In the genomic region with DNA sequence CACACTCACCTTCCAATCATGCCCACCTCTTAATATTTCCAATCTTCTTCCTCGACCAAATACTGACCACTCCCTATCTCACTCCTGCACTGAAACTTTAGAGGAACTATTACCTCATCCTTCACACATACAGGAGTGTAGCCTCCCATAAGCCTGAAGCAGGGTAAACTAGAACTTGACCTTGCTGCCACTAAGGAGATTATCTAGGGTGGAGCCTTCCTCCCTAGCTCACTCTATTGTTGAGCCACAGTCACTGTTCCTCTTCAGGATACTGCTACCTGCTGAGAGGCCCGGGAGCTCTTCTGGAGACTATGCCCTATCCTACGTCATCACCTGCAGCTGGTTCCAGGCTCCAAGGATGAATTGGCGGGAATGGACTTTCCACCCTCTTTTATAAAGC, we compare ENCODE assay signal across 23 mouse cellular contexts. TPM values are rescaled to one million over a fixed set of nuclear protein-coding genes. Genes with fewer than 3 reads are reported as not detected.
A peak's percentile ranks its signal among the peaks of the same experiment; 100 is the strongest.
DNase-seq lines count a peak whose midpoint lies in the region; ATAC-seq and TF ChIP-seq lines count a peak whose summit lies in the region.
"Not testable (repeated sequence)": the region's sequence is repeated elsewhere in the genome, so short reads cannot be mapped to it uniquely, and the experiment has no call there.
"Had no signal": no experiment of that assay in that cellular context is flagged by ENCODE, and none has a peak within 500 bp of the region (broad histone marks: within the 10 kb centered on the region; RNA-seq: fewer than 3 reads in every experiment).

No protein-coding gene starts in this region.

- H3K36me3 ChIP-seq in ES-Bruce4 (ENCODE audit: control insufficient read depth, insufficient read depth, low read length, poor library complexity, severe bottlenecking); ES-E14 (ENCODE audit: control insufficient read depth, insufficient read depth, low read length, poor library complexity, severe bottlenecking); intestine, postnatal 0 days (ENCODE audit: control insufficient read depth, insufficient read depth); stomach, postnatal 0 days (ENCODE audit: control insufficient read depth, insufficient read depth, low read length): not testable (repeated sequence)

- H3K9ac ChIP-seq in ES-Bruce4 (ENCODE audit: low read depth, poor library complexity, severe bottlenecking); ES-E14 (ENCODE audit: insufficient read depth, low read depth, low read length, poor library complexity, severe bottlenecking); intestine, postnatal 0 days (ENCODE audit: low read depth, low read length); stomach, postnatal 0 days (ENCODE audit: low read length): not testable (repeated sequence)

- H3K27me3 ChIP-seq in ES-Bruce4 (ENCODE audit: control insufficient read depth, insufficient read depth, low read length, poor library complexity, severe bottlenecking); intestine, postnatal 0 days (replicated peaks; ENCODE audit: control insufficient read depth, insufficient read depth, low read length); stomach, postnatal 0 days (ENCODE audit: control insufficient read depth, insufficient read depth, low read length): not testable (repeated sequence)

- H3K27ac ChIP-seq in ES-Bruce4 (ENCODE audit: insufficient read depth, low read length) (peak overlapping the region; percentile 87; the same call in 1 of the 2 replicates), ES-E14 (ENCODE audit: insufficient read depth, low read depth, low read length, poor library complexity, severe bottlenecking) (peak overlapping the region; percentile 79; the same call in 1 of the 2 replicates)
- not testable (repeated sequence) for H3K27ac ChIP-seq in intestine, postnatal 0 days (ENCODE audit: low read depth, low read length); stomach, postnatal 0 days (replicated peaks)

- in situ Hi-C loops in ES-E14 (cut with MboI; ENCODE audit: low sequenced_read_pairs in 2 of 2, unreplicated experiment in 2 of 2) = not testable (repeated sequence)

- WGBS in intestine, postnatal 0 days = 33% methylated on average over 4 of the region's 4 CpGs
- 63% methylated on average over 4 of the region's 4 CpGs for WGBS in stomach, postnatal 0 days

- not testable (repeated sequence) for TF ChIP-seq CTCF in ES-Bruce4 (IDR thresholded peaks at IDR 0.05; ENCODE audit: low read depth, low read length); intestine, postnatal 0 days (IDR thresholded peaks at IDR 0.05; ENCODE audit: low read depth); stomach, postnatal 0 days (IDR thresholded peaks at IDR 0.05; ENCODE audit: low read depth)

- TF ChIP-seq EP300 in ES-Bruce4 (IDR thresholded peaks at IDR 0.05; ENCODE audit: insufficient read depth, low read depth, low read length); stomach, postnatal 0 days (optimal IDR thresholded peaks at IDR 0.05): not testable (repeated sequence)

- ATAC-seq in intestine, postnatal 0 days = peak; percentile 68
- peak; percentile 77 for ATAC-seq in stomach, postnatal 0 days (ENCODE audit: low FRiP score, low TSS enrichment)

- H3K4me2 ChIP-seq in intestine, postnatal 0 days (replicated peaks; ENCODE audit: low read depth); stomach, postnatal 0 days (replicated peaks; ENCODE audit: low read depth): not testable (repeated sequence)

- not testable (repeated sequence) for H3K4me3 ChIP-seq in ES-Bruce4 (ENCODE audit: low read depth, low read length); ES-E14 (ENCODE audit: insufficient read depth in 1 of 2, low read depth in 1 of 2, low read length in 2 of 2, poor library complexity in 1 of 2, severe bottlenecking in 1 of 2); intestine, postnatal 0 days (ENCODE audit: low read depth, low read length); stomach, postnatal 0 days (ENCODE audit: low read depth, low read length)

- TF ChIP-seq POLR2A in ES-Bruce4 (IDR thresholded peaks at IDR 0.05; ENCODE audit: insufficient read depth, low read length) = not testable (repeated sequence)

- H3K4me1 ChIP-seq in ES-Bruce4 (ENCODE audit: control insufficient read depth, insufficient read depth, low read length) = peaks cover 14% of the 10 kb centered on the region
- H3K4me1 ChIP-seq in ES-E14 (ENCODE audit: control insufficient read depth in 2 of 2, insufficient read depth in 2 of 2, low read length in 2 of 2, poor library complexity in 1 of 2) = peaks cover 12 to 18% of the 10 kb centered on the region in 2 experiments
- not testable (repeated sequence) for H3K4me1 ChIP-seq in intestine, postnatal 0 days (replicated peaks; ENCODE audit: control insufficient read depth, insufficient read depth, low read length); stomach, postnatal 0 days (replicated peaks; ENCODE audit: control insufficient read depth, insufficient read depth)

- DNase-seq in ES-CJ7 (ENCODE audit: low read depth, low spot score) (peak; percentile 88), R1 (ENCODE audit: low read depth, low spot score) (peak; percentile 95), ZHBTc4 (ENCODE audit: low read depth, low spot score) (peak; percentile 86)
- DNase-seq in ES-E14 (ENCODE audit: low read depth, low spot score); stomach, postnatal 0 days (ENCODE audit: low spot score): not testable (repeated sequence)

- H3K9me3 ChIP-seq in ES-Bruce4 (replicated peaks; ENCODE audit: control insufficient read depth, insufficient read depth, low read length, poor library complexity, severe bottlenecking); ES-E14 (ENCODE audit: control insufficient read depth, insufficient read depth, low read depth, low read length); intestine, postnatal 0 days (ENCODE audit: control insufficient read depth); stomach, postnatal 0 days (ENCODE audit: control insufficient read depth, low read length): not testable (repeated sequence)

RNA-seq across cellular contexts. Expression of a gene that starts 8.3 kb away (rescaled TPM):
- 7.8 and 11.8 TPM in 2 replicates for polyA plus RNA-seq in ES-Bruce4 (2011; ENCODE audit: insufficient read depth, insufficient read length, low read depth, missing spikeins)
- total RNA-seq in ES-E14 (2012; rRNA removed) = 38.9 and 43.6 TPM in 2 replicates
- 9.1 and 10.5 TPM in 2 replicates for polyA plus RNA-seq in intestine, postnatal 0 days (2015; fragmentation: Nextera tagmentation; extraction: Ambion mirVana)
- polyA plus RNA-seq in stomach, postnatal 0 days (2015; fragmentation: Nextera tagmentation; extraction: Ambion mirVana) = 142 and 153 TPM in 2 replicates
- total RNA-seq: adrenal gland, adult 18-20 months; adrenal gland, adult 2 months; adrenal gland, adult 8-10 months; adrenal gland, postnatal 10 days; adrenal gland, postnatal 14 days; adrenal gland, postnatal 25 days; adrenal gland, postnatal 36 days; adrenal gland, postnatal 4 days; CH12.LX; G1E; MEL had no signal
- polyA plus RNA-seq: activated CD4-positive, CD25-positive, alpha-beta regulatory T cell, adult 4 months; adrenal gland, adult 2 months; C2C12; CD4-positive, CD25-positive, alpha-beta regulatory T cell, adult 4 months; cerebellum, adult 2 months; G1E; Patski had no signal

RNA-seq across cellular contexts. Expression of a gene that starts 41.5 kb away (rescaled TPM):
- 131 and 134 TPM in 2 replicates for polyA plus RNA-seq in ES-Bruce4 (2011; ENCODE audit: insufficient read depth, insufficient read length, low read depth, missing spikeins)
- 125 and 147 TPM in 2 replicates for total RNA-seq in ES-E14 (2012; rRNA removed)
- 22.6 and 24.2 TPM in 2 replicates for polyA plus RNA-seq in intestine, postnatal 0 days (2015; fragmentation: Nextera tagmentation; extraction: Ambion mirVana)
- polyA plus RNA-seq in stomach, postnatal 0 days (2015; fragmentation: Nextera tagmentation; extraction: Ambion mirVana) = 33.9 and 34.5 TPM in 2 replicates

Comparison
In these comparisons a context has a peak if more than half of its experiments do, and no peak if none do; other contexts are left out.
1. RNA of a gene that starts 8.3 kb away (polyA plus RNA-seq): 142 to 153 TPM in stomach, postnatal 0 days; 9.1 to 10.5 TPM in intestine, postnatal 0 days and 7.8 to 11.8 TPM in ES-Bruce4; every median in the first group is over 10 times any median in the second.